Mouse (Mus musculus) Patski (cell line): ENCODE results near the gene Hectd4. TPM values are rescaled to one million over a fixed set of nuclear protein-coding genes. Genes with fewer than 3 reads are reported as not detected.
"Not testable (repeated sequence)": the region's sequence is repeated elsewhere in the genome, so short reads cannot be mapped to it uniquely, and the experiment has no call there.

ENCODE experiments used
- ATAC-seq: fragments of 100-300 bp; one replicate; pipeline ENCODE4 v1.8.0; 2021
- CTCF ChIA-PET: fragments of 350-600 bp; sonication (Branson Sonifier 250); formaldehyde crosslinking; loops from one replicate; lab custom pipeline; 2022; ENCODE audit warnings: inconsistent platforms; lab: Charles Lee
- POLR2A ChIA-PET: fragments of 350-600 bp; sonication (Branson Sonifier 250); formaldehyde crosslinking; loops from one replicate; lab custom pipeline; 2022; ENCODE audit warnings: antibody characterized with exemption, inconsistent platforms; lab: Charles Lee
- DNase-seq: peaks from one replicate; pipeline ENCODE4 v3.0.0-alpha.2; 2011; ENCODE audit warnings: low read depth, low spot score
- H3K27me3 ChIP-seq: fragments of 371-371 bp; one replicate; pipeline ENCODE4 v1.5.1; 2021
- CTCF ChIP-seq: fragments of 100-300 bp; IDR thresholded peaks from one replicate; pipeline ENCODE4 v1.5.1; 2021
- in situ Hi-C: fragments of 300-500 bp; cut with MboI; formaldehyde crosslinking; loops from 3 replicates; pipeline ENCODE4 v1.11.1; 2018; ENCODE audit warnings: low pct_unique_long_range_greater_than_20kb, mixed read lengths
- polyA plus RNA-seq: library from polyadenylated mRNA; unstranded; gene quantifications from one replicate; pipeline ENCODE4 v1.2.3, GENCODE M21; 2021

Hectd4 gene
- polyA plus RNA-seq, 1 experiment from 2014 or later: 13.7 TPM

- DNase-seq (no peak), ATAC-seq (no peak)
- POLR2A ChIA-PET: no interaction called here
- TF ChIP-seq CTCF: no peak
- CTCF ChIA-PET: no interaction called here
- in situ Hi-C loops: no loop called here
- no peaks in the 10 kb centered on the region for H3K27me3 ChIP-seq
Measured at GRCm38 (mm10) chr5:121363441-121363840, 143.4 kb downstream of the Hectd4 start.

DNA sequence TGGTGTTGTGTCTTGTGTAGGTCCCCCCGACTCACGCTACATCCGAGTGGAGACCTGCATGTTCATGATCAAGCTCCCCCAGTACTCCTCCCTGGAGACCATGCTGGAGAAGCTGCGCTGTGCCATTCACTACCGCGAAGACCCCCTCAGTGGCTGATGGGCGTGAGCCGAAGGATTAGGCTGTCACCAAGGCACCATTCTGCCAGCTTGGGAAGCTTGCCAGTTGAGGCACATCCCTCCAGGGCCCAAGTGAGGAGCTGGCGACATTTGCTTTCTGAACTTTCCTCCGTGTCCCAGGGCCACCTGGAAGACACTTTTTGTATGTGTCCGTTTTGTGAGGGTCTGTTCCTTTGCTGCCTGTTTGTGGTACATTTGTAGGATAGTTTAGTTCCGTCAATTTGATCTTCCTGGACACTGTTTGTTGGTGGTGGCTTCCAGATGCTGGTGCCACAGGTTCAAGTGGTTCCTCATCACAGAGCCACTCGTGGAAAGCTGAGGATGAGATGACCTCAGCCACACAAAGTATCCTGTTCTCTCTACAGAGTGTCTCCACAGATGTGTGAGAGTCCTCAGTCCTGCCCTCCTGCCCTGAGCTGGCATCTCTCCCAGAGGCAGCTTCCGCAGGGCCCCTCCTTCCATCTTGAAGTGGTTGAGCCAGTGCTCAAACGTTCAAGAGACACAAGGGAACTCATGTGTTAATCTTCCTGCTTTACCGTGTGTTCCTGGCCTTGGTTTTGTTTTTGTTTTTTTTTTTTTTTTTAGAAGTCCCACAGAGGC lies 146.6 kb downstream of the Hectd4 start:
- no peak for DNase-seq
- POLR2A ChIA-PET: interaction anchor here (0.6 kb wide), 1 partner anchor 1153 kb away, joined by 3 read pairs; no protein-coding TSS in a partner anchor

GRCm38 (mm10) chr5:121367255-121367654 lies 147.2 kb downstream of the Hectd4 start:
- in situ Hi-C loops: no loop called here
- ATAC-seq (no peak), DNase-seq (no peak)
- POLR2A ChIA-PET: no interaction called here
- no peaks in the 10 kb centered on the region for H3K27me3 ChIP-seq
- no peak for TF ChIP-seq CTCF
- CTCF ChIA-PET: interaction anchor here (1.0 to 1.5 kb wide), 2 partner anchors 9 to 16 kb away, joined by 3 read pairs; no protein-coding TSS in a partner anchor

More for the DNA sequence above, 146.6 kb downstream of the Hectd4 start:
- no peak for TF ChIP-seq CTCF
- in situ Hi-C loops: no loop called here
- H3K27me3 ChIP-seq: no peaks in the 10 kb centered on the region
- ATAC-seq: no peak
- CTCF ChIA-PET: interaction anchor here (1.0 to 1.5 kb wide), 2 partner anchors 10 to 16 kb away, joined by 3 read pairs; no protein-coding TSS in a partner anchor

DNA sequence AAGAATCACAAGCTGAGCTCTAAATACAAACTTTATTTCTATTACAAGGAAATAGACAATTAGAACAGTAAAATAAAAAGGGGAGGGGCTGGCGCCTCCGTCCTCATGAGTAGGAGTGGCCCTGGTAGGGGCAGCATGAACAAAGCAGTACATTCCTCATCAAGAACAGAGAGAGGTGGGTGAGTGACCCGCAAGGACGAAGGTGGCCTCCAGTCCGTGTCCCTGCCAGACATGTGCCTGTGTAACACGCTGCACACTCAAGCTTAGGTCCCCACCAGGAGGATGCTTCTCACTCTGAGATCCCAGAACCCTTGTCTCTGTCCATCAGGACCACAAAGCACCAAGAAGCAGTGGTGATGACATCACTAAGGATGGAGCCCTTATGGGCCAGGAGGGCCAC lies 151.7 kb downstream of the Hectd4 start:
- ATAC-seq: no peak
- in situ Hi-C loops: no loop called here
- ChIA-PET POLR2A (no interaction called here), CTCF (no interaction called here)
- TF ChIP-seq CTCF: no peak
- no peaks in the 10 kb centered on the region for H3K27me3 ChIP-seq
- no peak for DNase-seq

GRCm38 (mm10) chr5:121374790-121375189 lies 154.8 kb downstream of the Hectd4 start:
- ATAC-seq (no peak), DNase-seq (no peak)
- in situ Hi-C loops: no loop called here
- H3K27me3 ChIP-seq: no peaks in the 10 kb centered on the region
- CTCF ChIA-PET: interaction anchor here (1.3 kb wide), 1 partner anchor 8 kb away, joined by 3 read pairs; no protein-coding TSS in a partner anchor
- POLR2A ChIA-PET: no interaction called here
- TF ChIP-seq CTCF: no peak

DNA sequence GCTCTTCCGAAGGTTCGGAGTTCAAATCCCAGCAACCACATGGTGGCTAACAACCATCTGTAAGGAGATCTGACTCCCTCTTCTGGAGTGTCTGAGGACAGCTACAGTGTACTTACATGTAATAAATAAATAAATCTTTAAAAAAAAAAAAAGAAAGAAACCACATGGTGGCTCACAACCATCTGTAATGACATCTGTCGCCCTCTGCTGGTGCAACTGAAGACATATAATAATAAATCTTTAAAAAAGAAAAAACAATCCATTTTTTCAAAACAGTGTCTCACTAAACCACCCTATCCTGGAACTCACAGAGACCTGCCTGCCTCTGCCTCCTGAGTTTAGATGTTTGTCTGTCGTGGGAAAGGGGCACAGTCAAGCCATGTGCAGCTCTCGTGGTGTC lies 157.0 kb downstream of the Hectd4 start:
- POLR2A ChIA-PET, in situ Hi-C loops, ATAC-seq, H3K27me3 ChIP-seq, DNase-seq: not testable (repeated sequence)
- CTCF ChIA-PET: interaction anchor here (1.3 kb wide), 2 partner anchors 8 to 10 kb away, joined by 3 read pairs; no protein-coding TSS in a partner anchor

GRCm38 (mm10) chr5:121378678-121379256 lies 158.7 kb downstream of the Hectd4 start:
- in situ Hi-C loops: no loop called here
- ChIA-PET POLR2A (no interaction called here), CTCF (interaction anchor here (1.2 kb wide), 1 partner anchor 49 kb away, joined by 3 read pairs; no protein-coding TSS in a partner anchor)
- ATAC-seq (no peak), DNase-seq (no peak)
- TF ChIP-seq CTCF: no peak
- no peaks in the 10 kb centered on the region for H3K27me3 ChIP-seq

GRCm38 (mm10) chr5:121380692-121381091 lies 160.7 kb downstream of the Hectd4 start:
- POLR2A ChIA-PET: no interaction called here
- in situ Hi-C loops: loop anchor here (5.0 kb wide), 1 partner anchor 163 kb away; no protein-coding TSS in a partner anchor
- H3K27me3 ChIP-seq: no peaks in the 10 kb centered on the region
- TF ChIP-seq CTCF: peak; percentile 72
- ATAC-seq (no peak), DNase-seq (no peak)
- CTCF ChIA-PET: interaction anchor here (0.6 to 1.5 kb wide), 3 partner anchors 12 to 29 kb away, joined by 3 to 5 read pairs (median 3); no protein-coding TSS in a partner anchor

DNA sequence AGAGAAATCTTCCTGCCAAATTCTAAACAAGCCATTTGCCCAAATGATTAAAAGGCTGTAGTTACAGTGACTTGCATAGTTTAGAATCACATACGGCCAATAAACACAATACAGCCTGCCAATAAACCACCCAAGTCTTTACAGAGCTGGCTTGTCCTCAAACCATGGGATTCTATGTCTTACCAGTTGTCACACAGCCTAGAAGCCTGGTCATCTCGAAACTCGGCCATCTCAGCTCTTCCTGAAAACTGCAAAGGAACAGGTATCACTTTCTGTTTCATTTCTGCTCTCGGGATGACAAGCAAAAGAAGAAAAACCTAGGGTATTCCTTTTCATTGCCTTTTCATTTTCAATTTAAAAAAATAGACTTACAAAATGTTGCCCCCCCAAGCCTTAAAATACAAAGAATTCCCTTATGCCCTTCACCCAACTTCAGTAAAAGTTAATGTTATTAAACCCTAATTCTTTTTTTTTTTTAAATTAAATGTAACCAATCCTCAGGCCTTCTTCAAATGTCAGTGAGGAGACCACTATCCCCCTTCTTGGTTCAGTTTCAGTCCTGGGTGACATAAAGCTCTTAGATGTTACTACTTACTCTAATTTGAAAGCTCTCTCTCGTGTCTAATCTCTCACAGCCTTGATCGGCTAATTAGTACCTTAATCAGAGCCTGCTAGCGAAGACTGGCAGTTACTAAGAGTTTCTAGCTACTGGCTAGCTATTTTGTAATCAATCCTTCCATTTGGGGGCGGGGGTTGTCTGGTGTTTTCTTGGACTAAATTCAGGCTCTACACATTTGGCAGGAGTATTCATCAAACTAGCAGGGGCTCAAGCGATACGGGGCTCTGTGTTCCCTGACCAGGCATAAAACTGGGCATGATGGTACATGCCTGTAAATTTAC lies 164.1 kb downstream of the Hectd4 start:
- in situ Hi-C loops: loop anchor here (5.0 kb wide), 1 partner anchor 167 kb away; no protein-coding TSS in a partner anchor
- TF ChIP-seq CTCF: no peak
- DNase-seq: no peak
- no peak for ATAC-seq
- ChIA-PET POLR2A (interaction anchor here (0.6 to 2.2 kb wide), 3 partner anchors 10 to 164 kb away, joined by 3 to 6 read pairs (median 5); no protein-coding TSS in a partner anchor), CTCF (interaction anchor here (1.0 to 1.2 kb wide), 4 partner anchors 9 to 64 kb away, joined by 3 to 6 read pairs (median 4); partner anchors contain the start of gene Naa25)
- H3K27me3 ChIP-seq: no peaks in the 10 kb centered on the region
